Mouse (Mus musculus) heart, postnatal 0 days (tissue): ENCODE measurements around the gene Picalm.

Source experiments
- CTCF ChIP-seq: IDR thresholded peaks from 2 replicates; pipeline ENCODE4 v1.5.1; 2016; ENCODE audit warnings: antibody characterized with exemption, control low read depth, low read depth
- EP300 ChIP-seq: IDR thresholded peaks from 2 replicates; pipeline ENCODE4 v1.6.1; 2016; ENCODE audit warnings: antibody characterized with exemption, low read depth

DNA sequence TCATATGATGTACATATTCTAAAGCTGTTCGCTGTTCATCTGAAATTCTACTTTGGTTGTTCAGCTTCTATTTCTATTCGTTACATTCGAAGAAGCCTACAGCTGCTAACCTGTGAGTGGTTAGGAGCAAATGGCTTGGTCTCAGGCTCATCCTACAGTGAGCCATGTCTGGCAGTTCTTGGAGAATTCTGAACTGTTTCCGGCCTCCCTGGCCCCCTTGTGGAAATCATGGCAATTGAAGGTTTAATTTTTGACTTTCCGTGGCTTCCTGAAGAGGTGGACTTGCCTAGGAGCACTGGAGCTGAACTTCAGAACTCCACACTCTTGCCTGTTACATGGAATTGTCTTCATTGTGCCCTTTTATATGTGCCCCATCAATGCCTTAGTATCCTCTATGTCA is 122.9 kb downstream of the Picalm start:
- TF ChIP-seq CTCF = peak; percentile 27; the same call in 1 of the 2 replicates
- no peak for TF ChIP-seq EP300
